Mouse (Mus musculus) left cerebral cortex, adult 11 months (tissue): ENCODE data around the gene Gab2.

Experiments
- DNase-seq: peaks from one replicate; pipeline ENCODE4 v3.0.0; 2022; ENCODE audit warnings: low spot score

Gene Gab2

DNA sequence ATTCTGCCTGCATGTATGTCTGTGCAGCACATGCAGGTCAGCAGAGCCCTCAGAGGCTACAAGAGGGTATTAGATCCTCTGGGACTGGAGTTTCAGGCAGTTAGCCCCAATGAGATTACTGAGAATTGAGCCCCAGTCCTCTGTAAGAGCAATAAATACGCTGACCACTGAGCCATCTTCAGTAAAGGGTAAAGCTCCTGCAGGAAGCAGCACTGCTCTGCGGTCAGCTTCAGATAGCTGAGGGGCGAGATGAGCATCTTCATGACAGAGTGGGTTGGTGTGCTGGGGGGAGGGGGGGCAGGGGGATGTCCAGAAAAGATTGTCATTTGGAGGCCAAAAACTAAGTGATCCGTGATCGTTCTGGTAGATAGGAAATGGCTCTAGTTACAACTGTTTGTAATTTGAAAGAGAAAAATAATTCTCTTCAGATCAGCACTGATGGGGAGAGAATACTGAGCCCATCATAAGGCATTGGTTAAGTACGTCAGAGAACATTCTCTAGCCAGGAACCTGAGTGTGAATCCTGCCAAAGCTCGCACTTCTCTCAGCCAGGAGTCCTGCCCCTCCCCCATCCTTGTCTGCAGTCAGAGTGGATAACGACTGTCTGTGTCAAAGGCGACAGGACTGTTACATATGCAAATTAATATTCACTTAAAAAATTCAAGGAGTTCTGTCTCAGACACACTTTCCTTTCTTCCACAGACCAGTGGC, 264.9 kb downstream of the Gab2 start:
- DNase-seq, result no peak

GRCm38 (mm10) chr7:97346822-97347166, 265.4 kb downstream of the Gab2 start:
- no peak for DNase-seq

GRCm38 (mm10) chr7:97347464-97347863, 266.1 kb downstream of the Gab2 start:
- DNase-seq, result no peak

DNA sequence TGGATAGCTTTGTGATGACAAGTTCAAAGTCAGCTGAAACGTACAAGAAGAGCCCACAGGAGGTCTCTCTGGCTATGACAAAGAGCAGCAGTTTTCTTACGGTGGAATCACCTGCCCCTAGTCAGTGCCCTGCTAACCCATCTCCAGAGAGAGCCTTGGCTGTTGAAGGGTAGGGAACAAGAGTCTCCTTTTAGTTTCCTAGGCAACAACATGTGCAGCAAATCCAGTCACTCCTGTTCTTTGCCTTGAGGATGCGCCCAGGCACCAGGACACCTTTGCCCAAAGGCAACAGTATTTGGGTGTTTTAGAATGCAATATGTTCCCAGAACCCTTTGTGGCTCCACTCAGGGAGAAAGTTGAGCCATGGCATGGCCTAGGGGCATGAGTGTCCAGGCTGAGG, 266.9 kb downstream of the Gab2 start:
- no peak for DNase-seq

- no peak for DNase-seq
Observed at GRCm38 (mm10) chr7:97348836-97349235, 267.4 kb downstream of the Gab2 start.

DNA sequence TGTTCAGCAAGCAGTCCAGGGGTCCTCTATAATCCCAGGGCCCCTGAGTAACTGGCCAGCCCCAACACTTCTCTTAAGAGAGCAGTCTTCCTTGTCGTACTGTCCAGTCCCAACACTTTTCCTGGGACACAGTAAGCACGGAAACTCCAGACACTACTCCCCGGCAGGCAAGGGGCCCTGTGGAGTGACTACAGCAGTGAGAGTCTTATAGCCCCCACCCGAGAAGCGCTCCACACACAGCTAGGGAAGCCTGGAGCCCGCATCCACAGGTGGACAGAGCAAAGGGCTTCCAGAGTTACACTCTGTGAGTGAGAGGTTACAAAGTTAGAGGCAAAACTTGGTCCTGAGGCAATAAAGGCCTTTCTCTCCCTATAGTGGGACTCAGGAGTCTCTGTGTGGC, 268.1 kb downstream of the Gab2 start:
- no peak for DNase-seq

DNA sequence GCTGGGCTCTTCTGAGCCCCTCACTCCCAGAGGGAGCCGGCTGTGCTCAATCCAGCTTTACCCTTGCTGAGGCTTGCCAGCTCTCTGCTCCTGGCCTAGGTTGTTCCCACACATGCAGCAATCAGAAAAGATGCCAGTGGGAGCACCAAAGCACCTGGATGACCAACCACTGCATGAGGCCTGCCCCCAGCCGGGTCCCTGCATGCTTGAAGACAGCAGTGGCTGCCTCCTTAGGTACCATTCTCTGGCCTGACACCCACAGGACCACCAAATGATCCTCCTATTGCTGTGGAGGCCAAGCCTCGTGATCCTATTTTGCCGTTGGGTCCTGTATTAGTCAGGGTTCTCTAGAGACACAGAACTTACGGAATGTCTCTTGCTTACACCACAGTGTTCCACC, 269.5 kb downstream of the Gab2 start:
- DNase-seq, result no peak

GRCm38 (mm10) chr7:97351792-97352513, 270.6 kb downstream of the Gab2 start:
- DNase-seq, result no peak

- DNase-seq, result no peak
Observed at GRCm38 (mm10) chr7:97353356-97353755, 272.0 kb downstream of the Gab2 start.

- no peak for DNase-seq
Observed at GRCm38 (mm10) chr7:97355068-97355841, 273.9 kb downstream of the Gab2 start.

- no peak for DNase-seq
Observed at GRCm38 (mm10) chr7:97356253-97356652, 274.9 kb downstream of the Gab2 start.

GRCm38 (mm10) chr7:97356875-97357276, 275.5 kb downstream of the Gab2 start:
- DNase-seq, result no peak

DNA sequence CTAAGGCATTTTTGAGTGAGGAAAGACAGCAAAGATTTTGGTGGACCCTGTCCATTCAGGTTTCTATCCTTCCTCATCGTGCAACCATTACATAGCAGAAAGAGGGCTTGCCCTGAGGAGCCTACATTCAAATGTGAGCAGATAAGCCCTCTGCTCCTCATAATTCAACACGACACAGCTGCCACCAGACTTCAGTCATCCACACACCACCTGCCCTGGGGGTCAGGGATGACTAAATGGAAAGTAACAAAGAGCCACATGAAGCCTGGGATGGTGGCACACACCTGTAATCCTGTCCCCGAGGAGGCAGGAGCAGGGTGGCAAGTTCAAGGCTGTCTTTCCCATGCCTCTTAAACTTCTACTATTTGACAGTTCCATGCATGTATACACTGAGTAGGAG, 276.5 kb downstream of the Gab2 start:
- no peak for DNase-seq

GRCm38 (mm10) chr7:97358347-97358746, 277.0 kb downstream of the Gab2 start:
- DNase-seq, result no peak
